Mouse (Mus musculus) kidney, adult 2 months (tissue): Measurements from ENCODE around the gene Ddx11. TPM values are rescaled to one million over a fixed set of nuclear protein-coding genes. Genes with fewer than 3 reads are reported as not detected.
"Not testable (repeated sequence)": the region's sequence is repeated elsewhere in the genome, so short reads cannot be mapped to it uniquely, and the experiment has no call there.

ENCODE experiments used
- DNase-seq: peaks from one replicate; pipeline ENCODE4 v3.0.0; 2021
- H3K27ac ChIP-seq: fragments of 200-500 bp; 2 replicates; pipeline ENCODE4 v1.5.1; 2012; ENCODE audit warnings: low read depth, low read length, control low read depth, inconsistent platforms; ENCODE audit not compliant: insufficient read depth
- H3K27me3 ChIP-seq: fragments of 200-500 bp; replicated peaks from 2 replicates; pipeline ENCODE4 v1.6.1; 2012; ENCODE audit warnings: mild to moderate bottlenecking, moderate library complexity, low read length, inconsistent platforms; ENCODE audit not compliant: control insufficient read depth, insufficient read depth
- H3K36me3 ChIP-seq: fragments of 200-500 bp; 2 replicates; pipeline ENCODE4 v1.6.1; 2012; ENCODE audit warnings: mild to moderate bottlenecking, moderate library complexity, low read length, inconsistent platforms; ENCODE audit not compliant: control insufficient read depth, insufficient read depth
- H3K4me1 ChIP-seq: fragments of 200-500 bp; 2 replicates; pipeline ENCODE4 v1.6.1; 2011; ENCODE audit warnings: low read length; ENCODE audit not compliant: control insufficient read depth, insufficient read depth
- H3K4me3 ChIP-seq: fragments of 200-500 bp; 2 replicates; pipeline ENCODE4 v1.5.1; 2011; ENCODE audit warnings: mild to moderate bottlenecking, low read depth, low read length, control low read depth; ENCODE audit not compliant: insufficient read depth
- CTCF ChIP-seq: fragments of 200-500 bp; conservative IDR thresholded peaks from 2 replicates; pipeline ENCODE4 v1.5.1; 2011; ENCODE audit warnings: low read depth, mild to moderate bottlenecking, control low read depth, low read length, moderate library complexity, mixed read lengths; ENCODE audit not compliant: insufficient read depth, insufficient read length
- POLR2A ChIP-seq: fragments of 200-500 bp; IDR thresholded peaks from one replicate; pipeline ENCODE4 v1.6.1; 2011; ENCODE audit warnings: low read depth, low read length, control low read depth
- WGBS: fragments of 180-500 bp; shearing (Covaris S2); methylation state at CpG from one replicate; pipeline ENCODE4 v1.1.7; 2018; 5-methylcytosine and 5-hydroxymethylcytosine counted together
- polyA plus RNA-seq: library from polyadenylated mRNA; depleted of rRNA; stranded (reverse); fragments of >200 nt; gene quantifications from 2 replicates; pipeline ENCODE4 v1.2.3, GENCODE M21; 2012

Gene Ddx11
- polyA plus RNA-seq, 1 experiment = 2.4 TPM

DNA sequence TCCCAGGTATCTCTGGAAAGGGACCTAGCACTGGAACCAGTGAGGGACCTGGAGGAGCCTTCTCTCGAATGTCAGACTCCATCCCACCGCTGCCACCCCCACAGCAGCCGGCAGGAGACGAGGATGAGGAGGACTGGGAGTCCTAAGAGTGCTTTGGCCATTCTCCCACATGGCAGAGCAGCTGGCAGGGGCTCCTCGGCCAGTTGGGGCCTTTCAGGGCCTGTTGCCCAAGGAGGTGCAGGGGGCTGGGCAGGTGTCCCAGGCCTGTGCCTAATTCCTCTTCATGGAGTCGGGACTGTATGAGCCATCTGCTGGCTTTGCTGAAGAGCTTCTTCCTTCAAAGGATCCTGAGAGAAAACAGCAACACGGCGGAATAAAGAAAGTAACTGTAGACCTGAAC lies 4.3 kb upstream of the Ddx11 start:
- no peaks in the 10 kb centered on the region for H3K27me3 ChIP-seq
- no peak overlapping the region for H3K4me3 ChIP-seq
- H3K4me1 ChIP-seq = no peaks in the 10 kb centered on the region; the same call in 1 of the 2 replicates
- 82% methylated on average over 8 of the region's 8 CpGs for WGBS
- H3K36me3 ChIP-seq = peaks cover 5% of the 10 kb centered on the region; the same call in 1 of the 2 replicates
- no peak overlapping the region for H3K27ac ChIP-seq
- TF ChIP-seq CTCF (no peak), POLR2A (no peak)
- no peak for DNase-seq

DNA sequence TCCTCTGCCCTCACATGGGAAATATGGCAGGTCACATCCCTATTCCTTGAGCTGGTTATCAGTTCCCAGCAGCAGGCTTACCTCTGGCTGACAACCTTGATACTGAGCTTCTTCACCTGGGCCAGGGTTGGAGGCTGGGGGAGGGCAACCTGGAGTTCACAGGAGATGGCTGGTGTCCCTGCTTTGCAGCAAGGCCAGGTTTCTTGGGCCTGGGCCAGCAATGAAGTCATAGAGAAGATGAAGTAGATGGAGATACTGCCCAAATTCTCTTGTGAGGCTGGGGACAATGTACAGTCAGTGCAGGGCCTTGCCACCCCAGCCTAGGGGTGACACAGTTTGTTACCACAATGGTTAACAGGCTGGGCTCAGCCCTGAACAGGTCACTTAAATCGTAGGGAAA lies 2.6 kb upstream of the Ddx11 start:
- H3K4me1 ChIP-seq = no peaks in the 10 kb centered on the region; the same call in 1 of the 2 replicates
- 81% methylated on average over 1 of the region's 1 CpGs for WGBS
- no peak overlapping the region for H3K4me3 ChIP-seq
- no peaks in the 10 kb centered on the region for H3K27me3 ChIP-seq
- TF ChIP-seq POLR2A = no peak
- no peak for TF ChIP-seq CTCF
- DNase-seq = no peak
- no peak overlapping the region for H3K27ac ChIP-seq
- H3K36me3 ChIP-seq = peaks cover 5% of the 10 kb centered on the region; the same call in 1 of the 2 replicates

DNA sequence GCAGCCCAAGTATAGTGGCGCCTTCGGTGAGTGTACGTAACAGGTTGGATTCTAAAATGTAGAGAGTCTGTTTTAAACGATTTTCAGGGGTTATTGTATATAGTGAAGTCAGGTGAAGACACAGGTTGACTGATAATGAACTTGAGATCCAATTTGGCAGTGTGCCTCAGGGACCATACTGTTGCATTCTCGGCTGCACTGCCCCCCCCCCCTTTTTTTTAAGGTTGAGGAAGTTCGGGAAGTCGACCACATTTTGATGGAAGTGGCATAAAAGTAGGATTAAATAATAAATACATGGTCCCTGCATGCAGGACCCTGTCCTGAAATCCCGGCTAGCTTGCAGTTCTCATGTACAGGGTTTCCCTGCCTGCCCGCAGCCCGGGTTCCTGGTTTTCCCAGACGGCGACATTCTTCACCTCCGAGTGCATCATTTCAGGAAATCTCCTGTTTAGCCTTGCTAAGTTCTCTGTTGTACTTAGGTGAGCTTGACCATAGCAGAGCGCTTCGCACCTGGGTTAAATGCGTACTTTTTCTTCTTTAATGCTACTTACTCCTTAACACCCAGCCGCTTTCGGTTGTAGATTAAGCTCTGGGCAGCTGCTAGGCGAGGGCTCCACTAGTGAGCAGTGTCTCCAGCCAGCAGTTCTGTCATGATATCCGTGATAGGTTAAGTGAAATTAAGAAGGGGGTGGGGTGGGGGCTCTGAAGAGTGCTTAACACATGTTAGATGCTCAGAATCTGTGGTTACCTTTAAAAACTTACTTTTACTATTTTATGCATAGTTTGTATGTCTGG lies 693 bp downstream of the Ddx11 start:
- Histone ChIP-seq H3K27me3 (no peaks in the 10 kb centered on the region), H3K4me1 (no peaks in the 10 kb centered on the region; the same call in 1 of the 2 replicates), H3K36me3 (no peaks in the 10 kb centered on the region), H3K4me3 (peak overlapping the region; percentile 88), H3K27ac (no peak overlapping the region)
- no peak for DNase-seq
- TF ChIP-seq CTCF (no peak), POLR2A (no peak)
- 4% methylated on average over 20 of the region's 20 CpGs for WGBS

DNA sequence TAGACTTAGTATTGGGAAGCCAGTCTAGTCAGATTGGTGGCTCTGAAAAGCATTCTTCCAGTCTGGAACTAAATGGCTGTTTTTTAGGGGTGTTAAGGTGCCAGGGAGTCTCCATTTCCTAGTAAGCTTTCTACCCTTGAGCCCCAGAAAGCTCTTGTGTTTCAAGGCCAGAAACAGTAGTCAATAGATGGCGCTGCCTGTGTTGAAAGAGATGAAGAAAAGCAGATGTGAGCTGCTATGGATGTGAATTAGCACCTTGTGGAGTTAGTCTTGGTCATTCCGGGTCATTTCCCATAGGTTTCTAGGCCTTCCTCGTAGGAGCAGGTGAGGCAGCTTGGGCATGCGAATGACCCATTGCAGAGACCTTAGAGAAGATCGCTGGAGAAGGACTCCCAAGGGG lies 1.9 kb downstream of the Ddx11 start:
- no peak for TF ChIP-seq POLR2A
- TF ChIP-seq CTCF = no peak
- 83% methylated on average over 5 of the region's 5 CpGs for WGBS
- Histone ChIP-seq H3K36me3 (no peaks in the 10 kb centered on the region), H3K27ac (no peak overlapping the region), H3K4me1 (no peaks in the 10 kb centered on the region; the same call in 1 of the 2 replicates), H3K4me3 (no peak overlapping the region), H3K27me3 (no peaks in the 10 kb centered on the region)
- DNase-seq = no peak

DNA sequence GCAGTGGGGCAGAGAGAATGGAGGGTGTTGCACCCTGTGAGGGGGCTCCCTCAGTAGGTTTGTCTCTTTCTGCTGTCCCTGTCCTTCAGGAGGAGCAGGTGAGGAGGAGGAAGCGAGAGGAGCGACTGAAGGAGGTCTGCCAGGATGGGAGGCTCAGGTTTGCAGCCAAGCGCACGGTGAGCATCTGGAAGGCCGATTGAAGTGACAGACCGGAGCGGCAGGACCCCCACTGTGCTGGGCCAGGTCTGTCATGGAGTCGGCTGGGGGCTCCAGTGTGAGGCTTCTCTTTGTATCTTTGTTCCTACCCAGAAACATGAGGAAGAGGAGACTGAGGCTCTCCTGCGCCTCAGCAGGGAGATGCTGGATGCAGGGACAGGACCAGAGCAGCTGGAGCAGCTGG lies 7.1 kb downstream of the Ddx11 start:
- 94% methylated on average over 9 of the region's 9 CpGs for WGBS
- Histone ChIP-seq H3K4me1 (no peaks in the 10 kb centered on the region), H3K27me3 (no peaks in the 10 kb centered on the region), H3K27ac (no peak overlapping the region), H3K36me3 (no peaks in the 10 kb centered on the region; the same call in 1 of the 2 replicates), H3K4me3 (no peak overlapping the region)
- TF ChIP-seq CTCF = no peak
- TF ChIP-seq POLR2A = no peak
- no peak for DNase-seq

DNA sequence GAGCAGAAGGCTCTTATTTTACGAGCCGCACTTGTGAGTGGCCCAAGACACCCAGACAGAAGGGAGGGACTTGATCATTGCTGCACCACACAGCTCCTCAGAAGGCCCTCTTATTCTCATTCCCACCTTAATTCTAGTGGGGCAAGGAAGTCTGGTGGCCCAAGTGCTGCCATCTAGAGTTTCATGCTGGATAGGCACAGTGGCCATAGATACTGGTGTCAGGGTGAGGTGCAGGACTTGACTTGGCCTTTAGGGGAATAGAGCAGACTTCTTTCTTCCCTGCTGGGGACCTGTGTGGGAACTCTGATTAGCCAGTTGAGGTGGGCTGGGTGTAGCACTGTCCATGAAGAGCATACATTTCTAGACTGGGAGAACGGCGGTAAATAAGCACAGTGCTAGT lies 7.9 kb downstream of the Ddx11 start:
- Histone ChIP-seq H3K4me3 (no peak overlapping the region), H3K36me3 (no peaks in the 10 kb centered on the region; the same call in 1 of the 2 replicates), H3K27me3 (no peaks in the 10 kb centered on the region), H3K27ac (no peak overlapping the region), H3K4me1 (no peaks in the 10 kb centered on the region)
- over 99% methylated on average over 4 of the region's 4 CpGs for WGBS
- DNase-seq = no peak
- TF ChIP-seq CTCF (peak; percentile 49), POLR2A (no peak)

DNA sequence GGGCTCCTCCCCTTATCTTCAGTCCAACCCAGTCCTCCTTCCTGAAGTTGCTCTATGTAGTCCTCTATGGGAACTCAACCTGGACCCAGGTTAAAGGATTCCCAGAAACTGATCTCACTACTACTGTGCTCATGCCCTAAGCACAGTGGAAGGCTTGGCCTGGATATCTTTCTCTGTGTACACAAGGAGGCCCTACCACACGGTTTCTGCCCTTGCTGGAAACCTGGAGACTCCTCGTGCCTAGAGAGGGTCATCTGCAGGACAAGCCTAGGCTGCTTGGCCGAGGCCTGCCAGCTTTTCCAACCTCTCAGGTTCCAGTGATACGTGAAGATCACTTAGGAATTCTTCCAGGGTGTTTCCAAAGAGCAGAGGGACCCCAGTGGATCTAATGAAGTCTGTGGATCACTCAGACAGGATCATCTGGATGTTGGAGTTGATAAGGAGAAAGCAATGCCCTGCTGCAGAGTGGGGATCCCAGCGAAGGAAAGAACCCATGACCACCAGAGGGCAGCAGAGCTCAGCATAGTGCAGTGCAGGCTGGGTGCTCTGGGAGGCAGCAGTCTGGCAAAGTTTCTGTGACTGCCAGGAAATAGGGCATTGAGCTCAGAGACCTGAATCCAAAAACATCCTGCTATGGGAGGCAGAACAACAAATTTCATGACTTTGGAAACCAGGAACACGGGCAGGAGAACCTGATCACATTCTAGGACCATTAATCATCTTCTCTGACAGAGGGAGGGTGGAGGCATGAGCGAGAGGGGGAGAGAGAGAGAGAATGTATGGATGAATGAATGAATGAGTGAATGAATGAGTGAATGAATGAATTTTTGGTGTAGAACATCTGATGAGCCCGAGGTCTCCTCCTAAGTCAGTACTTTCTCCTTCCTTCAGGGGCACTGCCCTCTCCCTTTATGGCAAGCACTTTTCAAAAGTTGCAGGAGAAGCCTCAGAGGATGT lies 29.7 kb downstream of the Ddx11 start:
- not testable (repeated sequence) for H3K36me3 ChIP-seq, H3K27me3 ChIP-seq, H3K4me3 ChIP-seq, H3K4me1 ChIP-seq, DNase-seq, H3K27ac ChIP-seq
- WGBS = 62% methylated on average over 5 of the region's 8 CpGs

DNA sequence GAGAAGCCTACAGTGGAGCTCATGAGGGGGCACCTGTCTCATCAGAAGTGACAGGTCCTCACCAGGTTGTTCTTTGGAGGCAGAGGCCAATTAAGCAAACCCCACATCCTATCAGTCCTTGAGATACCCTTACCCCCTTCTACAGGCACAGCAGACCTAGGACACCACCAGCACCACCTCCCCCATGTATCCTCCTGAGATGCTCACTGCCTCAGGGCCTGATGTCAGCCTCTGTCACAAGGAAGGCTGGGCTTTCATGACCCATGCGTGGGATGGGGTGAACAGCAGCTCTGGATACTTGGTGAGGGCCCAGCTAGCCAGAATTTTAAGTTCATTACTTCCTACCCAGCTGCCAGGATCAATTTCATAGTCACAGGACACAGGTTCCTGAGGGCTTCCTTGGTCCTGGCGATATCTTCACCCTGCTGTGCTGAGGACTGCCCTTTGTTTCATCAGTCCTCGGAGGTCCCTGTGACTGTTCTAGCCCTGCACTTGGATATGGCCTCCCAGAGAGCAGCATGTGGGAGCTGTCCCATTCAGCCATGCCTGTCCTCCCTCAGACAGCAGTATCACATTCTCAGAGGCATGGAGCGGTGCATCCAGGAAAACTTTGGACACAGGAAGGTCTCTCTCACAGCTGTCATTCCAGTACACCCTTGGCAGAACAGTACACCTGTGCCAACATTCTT lies 30.6 kb downstream of the Ddx11 start:
- not testable (repeated sequence) for H3K4me1 ChIP-seq, DNase-seq, H3K4me3 ChIP-seq, H3K36me3 ChIP-seq, H3K27ac ChIP-seq, H3K27me3 ChIP-seq
- WGBS = 70% methylated on average over 4 of the region's 4 CpGs
